12 mouse cellular contexts compared by ENCODE assay signal in the genomic region with DNA sequence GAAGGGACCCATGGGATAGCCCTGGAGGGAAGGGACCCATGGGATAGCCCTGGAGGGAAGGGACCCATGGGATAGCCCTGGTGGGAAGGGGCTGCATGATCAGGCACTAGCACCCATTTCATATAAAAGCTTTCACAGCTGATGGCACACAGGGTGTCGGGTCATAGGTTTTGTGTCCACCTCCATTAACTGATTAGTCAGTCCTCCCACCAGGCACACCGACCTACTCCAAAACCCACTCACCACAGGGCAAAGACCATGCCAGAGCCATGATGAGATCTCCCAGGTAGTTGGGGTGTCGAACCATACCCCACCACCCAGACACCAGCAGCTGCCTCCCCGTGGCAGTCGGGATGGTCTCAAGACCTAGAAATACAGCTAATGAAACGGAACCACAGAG. TPM values are rescaled to one million over a fixed set of nuclear protein-coding genes. Genes with fewer than 3 reads are reported as not detected.
DNase-seq lines count a peak whose midpoint lies in the region; ATAC-seq lines count a peak whose summit lies in the region.
"Had no signal": no experiment of that assay in that cellular context is flagged by ENCODE, and none has a peak within 500 bp of the region (broad histone marks: within the 10 kb centered on the region; RNA-seq: fewer than 3 reads in every experiment).

No protein-coding gene starts in this region.

- ATAC-seq in heart, embryonic 13.5 days (ENCODE audit: extremely low read depth, insufficient number of reproducible peaks, low FRiP score, low TSS enrichment) = no peak
- no peak for ATAC-seq in neural tube, embryonic 11.5 days (ENCODE audit: insufficient read depth, low FRiP score, low TSS enrichment)
- no peak for ATAC-seq in limb, embryonic 11.5 days (ENCODE audit: insufficient number of reproducible peaks, low FRiP score, low TSS enrichment, low read depth)
- ATAC-seq in neural tube, embryonic 13.5 days (ENCODE audit: low read depth) = no peak
- ATAC-seq: CD4-positive, CD25-positive, alpha-beta regulatory T cell, adult 4 months had no signal

- WGBS in heart, embryonic 13.5 days = 86% methylated on average over 6 of the region's 6 CpGs
- WGBS in neural tube, embryonic 11.5 days = 92% methylated on average over 6 of the region's 6 CpGs
- 94% methylated on average over 6 of the region's 6 CpGs for WGBS in limb, embryonic 11.5 days
- 93% methylated on average over 6 of the region's 6 CpGs for WGBS in neural tube, embryonic 13.5 days

- H3K9me3 ChIP-seq in heart, embryonic 13.5 days = no peaks in the 10 kb centered on the region
- no peaks in the 10 kb centered on the region for H3K9me3 ChIP-seq in neural tube, embryonic 11.5 days (ENCODE audit: control insufficient read depth, low read length)
- no peaks in the 10 kb centered on the region for H3K9me3 ChIP-seq in limb, embryonic 11.5 days (ENCODE audit: control insufficient read depth, low read length)
- no peaks in the 10 kb centered on the region for H3K9me3 ChIP-seq in neural tube, embryonic 13.5 days

- intact Hi-C loops in heart, postnatal 14 days (cut with DNase I) = loop anchor here (10.0 kb wide), 1 partner anchor 272 kb away; a partner anchor contains a TSS
- intact Hi-C loops in left cerebral cortex, postnatal 10 days (cut with DNase I) = no loop called here

- H3K27ac ChIP-seq in heart, embryonic 13.5 days (replicated peaks) = no peak overlapping the region
- H3K27ac ChIP-seq in neural tube, embryonic 11.5 days (ENCODE audit: low read depth, low read length) = no peak overlapping the region
- no peak overlapping the region for H3K27ac ChIP-seq in limb, embryonic 11.5 days (replicated peaks; ENCODE audit: low read depth, low read length)
- no peak overlapping the region for H3K27ac ChIP-seq in neural tube, embryonic 13.5 days (replicated peaks)

- DNase-seq in heart, postnatal 14 days = no peak
- no peak for DNase-seq in neural tube, embryonic 11.5 days (ENCODE audit: low spot score)
- no peak for DNase-seq in neural tube, embryonic 10.5 days (ENCODE audit: extremely low spot score, low spot score)
- no peak for DNase-seq in limb, embryonic 11.5 days (ENCODE audit: low spot score)
- no peak for DNase-seq in ovary, postnatal 10 days (ENCODE audit: low spot score)
- DNase-seq in left cerebral cortex, postnatal 10 days (ENCODE audit: extremely low spot score in 1 of 2, low spot score in 2 of 2) = no peak
- DNase-seq: kidney, postnatal 36 days; left cerebral cortex, postnatal 4 days; thymus, adult 2 months had no signal

- peak overlapping the region; percentile 93 for H3K4me2 ChIP-seq in heart, embryonic 13.5 days
- H3K4me2 ChIP-seq in neural tube, embryonic 11.5 days (ENCODE audit: low read depth) = no peak overlapping the region
- H3K4me2 ChIP-seq in limb, embryonic 11.5 days (ENCODE audit: low read depth, severe bottlenecking) = peak overlapping the region; percentile 90; the same call in 1 of the 2 replicates
- H3K4me2 ChIP-seq in neural tube, embryonic 13.5 days = peak overlapping the region; percentile 100

- H3K27me3 ChIP-seq in heart, embryonic 13.5 days (replicated peaks) = no peaks in the 10 kb centered on the region
- no peaks in the 10 kb centered on the region for H3K27me3 ChIP-seq in neural tube, embryonic 11.5 days (ENCODE audit: control insufficient read depth, insufficient read depth, low read length)
- H3K27me3 ChIP-seq in limb, embryonic 11.5 days (ENCODE audit: control insufficient read depth, insufficient read depth, low read length) = no peaks in the 10 kb centered on the region
- no peaks in the 10 kb centered on the region for H3K27me3 ChIP-seq in neural tube, embryonic 13.5 days

- peak overlapping the region; percentile 98; the same call in 1 of the 2 replicates for H3K9ac ChIP-seq in heart, embryonic 13.5 days
- no peak overlapping the region for H3K9ac ChIP-seq in neural tube, embryonic 11.5 days (ENCODE audit: low read length)
- no peak overlapping the region for H3K9ac ChIP-seq in limb, embryonic 11.5 days (ENCODE audit: low read length)
- peak overlapping the region; percentile 97 for H3K9ac ChIP-seq in neural tube, embryonic 13.5 days

- peaks cover 18% of the 10 kb centered on the region for H3K36me3 ChIP-seq in heart, embryonic 13.5 days
- peaks cover 2% of the 10 kb centered on the region; the same call in 1 of the 2 replicates for H3K36me3 ChIP-seq in neural tube, embryonic 11.5 days (ENCODE audit: control insufficient read depth, insufficient read depth, low read length)
- H3K36me3 ChIP-seq in limb, embryonic 11.5 days (ENCODE audit: control insufficient read depth, insufficient read depth, low read length) = peaks cover 3% of the 10 kb centered on the region; the same call in 1 of the 2 replicates
- peaks cover 19% of the 10 kb centered on the region for H3K36me3 ChIP-seq in neural tube, embryonic 13.5 days

- H3K4me1 ChIP-seq in heart, embryonic 13.5 days = peaks cover 46% of the 10 kb centered on the region
- peaks cover 29% of the 10 kb centered on the region for H3K4me1 ChIP-seq in neural tube, embryonic 11.5 days (ENCODE audit: control insufficient read depth, insufficient read depth, low read length)
- peaks cover 23% of the 10 kb centered on the region for H3K4me1 ChIP-seq in limb, embryonic 11.5 days (ENCODE audit: control insufficient read depth, insufficient read depth, low read length)
- peaks cover 63% of the 10 kb centered on the region for H3K4me1 ChIP-seq in neural tube, embryonic 13.5 days (replicated peaks)

- H3K4me3 ChIP-seq in heart, embryonic 13.5 days = no peak overlapping the region
- 0 out of 2 replicates have a peak overlapping the region, but pooled peaks have one; percentile 8 for H3K4me3 ChIP-seq in neural tube, embryonic 11.5 days (ENCODE audit: low read depth, low read length)
- H3K4me3 ChIP-seq in limb, embryonic 11.5 days (ENCODE audit: low read depth, low read length) = peak overlapping the region; percentile 82; the same call in 1 of the 2 replicates
- 0 out of 2 replicates have a peak overlapping the region, but pooled peaks have one; percentile 88 for H3K4me3 ChIP-seq in neural tube, embryonic 13.5 days

RNA-seq across cellular contexts. Expression of a gene that starts 2.1 kb away (rescaled TPM):
- 21.1 and 23.1 TPM in 2 replicates for polyA plus RNA-seq in heart, embryonic 13.5 days (2015; fragmentation: Nextera tagmentation; extraction: Ambion mirVana)
- 10 to 100 TPM; 11.8 to 12.6 TPM for total RNA-seq in heart, postnatal 14 days (2021)
- 36.7 and 40.0 TPM in 2 replicates for polyA plus RNA-seq in neural tube, embryonic 11.5 days (2014; fragmentation: Nextera tagmentation; extraction: Ambion mirVana)
- polyA plus RNA-seq in limb, embryonic 11.5 days (2014; fragmentation: Nextera tagmentation; extraction: Ambion mirVana) = 37.8 and 40.3 TPM in 2 replicates
- 28.1 and 33.7 TPM in 2 replicates for polyA plus RNA-seq in neural tube, embryonic 13.5 days (2015; fragmentation: Nextera tagmentation; extraction: Ambion mirVana)
- 10 to 100 TPM; 37.0 to 41.3 TPM for total RNA-seq in left cerebral cortex, postnatal 10 days (2021)

RNA-seq across cellular contexts. Expression of a gene that starts 5.1 kb away (rescaled TPM):
- 7.8 and 8.0 TPM in 2 replicates for polyA plus RNA-seq in heart, embryonic 13.5 days (2015; fragmentation: Nextera tagmentation; extraction: Ambion mirVana)
- total RNA-seq in heart, postnatal 14 days (2021) = 1 to 10 TPM; 2.9 to 5.5 TPM
- 39.6 and 42.9 TPM in 2 replicates for polyA plus RNA-seq in neural tube, embryonic 11.5 days (2014; fragmentation: Nextera tagmentation; extraction: Ambion mirVana)
- polyA plus RNA-seq in limb, embryonic 11.5 days (2014; fragmentation: Nextera tagmentation; extraction: Ambion mirVana) = 21.6 and 25.2 TPM in 2 replicates
- polyA plus RNA-seq in neural tube, embryonic 13.5 days (2015; fragmentation: Nextera tagmentation; extraction: Ambion mirVana) = 48.4 and 49.6 TPM in 2 replicates
- 10 to 100 TPM; 61.5 to 63.8 TPM for total RNA-seq in left cerebral cortex, postnatal 10 days (2021)

RNA-seq across cellular contexts. Expression of a gene that starts 5.4 kb away (rescaled TPM):
- polyA plus RNA-seq in heart, embryonic 13.5 days (2015; fragmentation: Nextera tagmentation; extraction: Ambion mirVana) = 467 and 540 TPM in 2 replicates
- 100 to 1,000 TPM; 597 to 635 TPM for total RNA-seq in heart, postnatal 14 days (2021)
- 789 and 790 TPM in 2 replicates for polyA plus RNA-seq in neural tube, embryonic 11.5 days (2014; fragmentation: Nextera tagmentation; extraction: Ambion mirVana)
- polyA plus RNA-seq in limb, embryonic 11.5 days (2014; fragmentation: Nextera tagmentation; extraction: Ambion mirVana) = 894 and 914 TPM in 2 replicates
- polyA plus RNA-seq in neural tube, embryonic 13.5 days (2015; fragmentation: Nextera tagmentation; extraction: Ambion mirVana) = 578 and 624 TPM in 2 replicates
- 100 to 1,000 TPM; 698 to 713 TPM for total RNA-seq in left cerebral cortex, postnatal 10 days (2021)

RNA-seq across cellular contexts. Expression of a gene that starts 5.5 kb away (rescaled TPM):
- polyA plus RNA-seq in heart, embryonic 13.5 days (2015; fragmentation: Nextera tagmentation; extraction: Ambion mirVana) = 59.8 and 66.3 TPM in 2 replicates
- 10 to 100 TPM; 37.1 to 37.4 TPM for total RNA-seq in heart, postnatal 14 days (2021)
- 81.9 and 84.8 TPM in 2 replicates for polyA plus RNA-seq in neural tube, embryonic 11.5 days (2014; fragmentation: Nextera tagmentation; extraction: Ambion mirVana)
- polyA plus RNA-seq in limb, embryonic 11.5 days (2014; fragmentation: Nextera tagmentation; extraction: Ambion mirVana) = 95.3 and 98.6 TPM in 2 replicates
- polyA plus RNA-seq in neural tube, embryonic 13.5 days (2015; fragmentation: Nextera tagmentation; extraction: Ambion mirVana) = 65.5 and 68.2 TPM in 2 replicates
- 10 to 100 TPM; 43.3 to 45.3 TPM for total RNA-seq in left cerebral cortex, postnatal 10 days (2021)

RNA-seq across cellular contexts. Expression of a gene that starts 13.9 kb away (rescaled TPM):
- 48.1 and 48.4 TPM in 2 replicates for polyA plus RNA-seq in heart, embryonic 13.5 days (2015; fragmentation: Nextera tagmentation; extraction: Ambion mirVana)
- 10 to 100 TPM; 27.9 to 32.3 TPM for total RNA-seq in heart, postnatal 14 days (2021)
- polyA plus RNA-seq in neural tube, embryonic 11.5 days (2014; fragmentation: Nextera tagmentation; extraction: Ambion mirVana) = 59.1 and 61.2 TPM in 2 replicates
- polyA plus RNA-seq in limb, embryonic 11.5 days (2014; fragmentation: Nextera tagmentation; extraction: Ambion mirVana) = 50.7 and 52.1 TPM in 2 replicates
- 74.2 and 74.5 TPM in 2 replicates for polyA plus RNA-seq in neural tube, embryonic 13.5 days (2015; fragmentation: Nextera tagmentation; extraction: Ambion mirVana)
- total RNA-seq in left cerebral cortex, postnatal 10 days (2021) = 10 to 100 TPM; 90.8 to 94.8 TPM

Comparison
In these comparisons a context has a peak if more than half of its experiments do, and no peak if none do; other contexts are left out.
1. H3K9ac ChIP-seq: peak in heart, embryonic 13.5 days (single experiment) and neural tube, embryonic 13.5 days (single experiment); none in neural tube, embryonic 11.5 days (single experiment) and limb, embryonic 11.5 days (single experiment).